Mouse (Mus musculus) cortical plate, adult 2 months (tissue): ENCODE measurements around the gene Rasal2.

ENCODE experiments used
- CTCF ChIP-seq: fragments of 200-500 bp; IDR thresholded peaks from 2 replicates; pipeline ENCODE4 v1.5.1; 2011; ENCODE audit warnings: mild to moderate bottlenecking, control low read depth, low read length; ENCODE audit not compliant: insufficient read depth; ENCODE audit errors: extremely low read depth
- POLR2A ChIP-seq: fragments of 200-500 bp; IDR thresholded peaks from 2 replicates; pipeline ENCODE4 v1.6.1; 2011; ENCODE audit warnings: mild to moderate bottlenecking, low read length, control low read depth; ENCODE audit not compliant: insufficient read depth; ENCODE audit errors: extremely low read depth

DNA sequence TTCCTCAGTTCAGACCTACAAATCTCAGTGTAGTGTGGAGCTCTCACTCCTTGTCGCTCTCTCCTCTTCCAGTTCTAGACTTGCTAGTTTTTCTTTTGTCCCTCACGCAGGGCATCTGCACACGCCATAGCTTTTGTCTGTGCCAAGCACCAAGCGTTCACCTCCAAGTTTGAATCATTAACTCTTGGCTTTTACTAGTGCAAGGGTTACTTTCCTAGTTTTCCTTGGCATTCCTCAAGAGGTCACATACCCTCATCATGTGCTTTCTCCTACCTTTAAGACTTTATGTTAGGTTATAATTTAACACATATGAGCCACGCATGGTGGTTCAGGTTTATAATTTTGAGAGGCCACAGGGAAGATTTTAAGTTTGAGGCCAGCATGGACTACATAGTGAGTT lies 48.9 kb upstream of the Rasal2 start:
- TF ChIP-seq CTCF (no peak), POLR2A (no peak)
